Mouse (Mus musculus): Measurements from ENCODE around the gene Pla2g5.

DNA sequence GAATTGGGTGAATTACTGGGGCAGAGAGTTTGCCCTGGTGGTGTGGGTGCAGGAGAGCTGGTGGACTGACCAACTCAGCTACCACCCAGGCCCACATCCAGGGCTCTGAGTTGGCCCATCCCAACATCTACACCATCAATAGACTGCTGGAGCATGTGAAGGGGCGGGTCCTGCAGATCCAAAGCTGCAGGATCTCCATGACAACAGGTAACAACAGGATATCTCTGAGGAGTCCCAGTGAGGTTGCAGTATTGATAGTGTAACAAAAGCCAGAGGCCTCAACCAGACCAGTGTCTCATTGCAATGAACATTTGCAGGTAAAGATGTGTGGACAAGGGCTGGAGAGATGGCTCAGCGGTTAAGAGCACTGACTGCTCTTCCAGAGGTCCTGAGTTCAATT, 42.2 kb downstream of the Pla2g5 start:
- TF ChIP-seq CTCF (IDR thresholded peaks at IDR 0.05; ENCODE audit: control insufficient read depth, insufficient read depth, insufficient replicate concordance, low read depth, low read length) (no peak), POLR2A (IDR thresholded peaks at IDR 0.05; ENCODE audit: control insufficient read depth, low read depth, low read length) (no peak)
